Mouse (Mus musculus) liver, adult (tissue): ENCODE results near the gene Maml2.

ENCODE experiments used
- GATA4 ChIP-seq: IDR thresholded peaks from 2 replicates; pipeline ENCODE4 v1.6.1; 2014; ENCODE audit warnings: mild to moderate bottlenecking, low read length; ENCODE audit not compliant: insufficient replicate concordance

Maml2 gene

GRCm38 (mm10) chr9:13515976-13516375 is 218.2 kb downstream of the Maml2 start:
- no peak for TF ChIP-seq GATA4

GRCm38 (mm10) chr9:13518031-13518430 is 220.3 kb downstream of the Maml2 start:
- 0 out of 2 replicates have a peak, but pooled peaks have one; percentile 5 for TF ChIP-seq GATA4

- TF ChIP-seq GATA4 = no peak
Measured at GRCm38 (mm10) chr9:13518441-13518971, 220.7 kb downstream of the Maml2 start.

- TF ChIP-seq GATA4 = no peak
Measured at GRCm38 (mm10) chr9:13522061-13522820, 224.5 kb downstream of the Maml2 start.

- no peak for TF ChIP-seq GATA4
Measured at GRCm38 (mm10) chr9:13523046-13523445, 225.3 kb downstream of the Maml2 start.

GRCm38 (mm10) chr9:13525075-13525474 is 227.3 kb downstream of the Maml2 start:
- TF ChIP-seq GATA4 = no peak

GRCm38 (mm10) chr9:13525561-13526255 is 228.0 kb downstream of the Maml2 start:
- no peak for TF ChIP-seq GATA4

- TF ChIP-seq GATA4 = no peak
Measured at GRCm38 (mm10) chr9:13530575-13530974, 232.8 kb downstream of the Maml2 start.

- TF ChIP-seq GATA4 = no peak
Measured at GRCm38 (mm10) chr9:13533076-13533707, 235.4 kb downstream of the Maml2 start.

GRCm38 (mm10) chr9:13535803-13536202 is 238.0 kb downstream of the Maml2 start:
- no peak for TF ChIP-seq GATA4

- TF ChIP-seq GATA4 = peak; percentile 46; the same call in 1 of the 2 replicates
Measured at GRCm38 (mm10) chr9:13536419-13537261, 238.9 kb downstream of the Maml2 start.

- no peak for TF ChIP-seq GATA4
Measured at GRCm38 (mm10) chr9:13538200-13538599, 240.4 kb downstream of the Maml2 start.

GRCm38 (mm10) chr9:13539535-13539934 is 241.8 kb downstream of the Maml2 start:
- TF ChIP-seq GATA4 = no peak

- no peak for TF ChIP-seq GATA4
Measured at GRCm38 (mm10) chr9:13540227-13540626, 242.5 kb downstream of the Maml2 start.

GRCm38 (mm10) chr9:13540781-13541180 is 243.0 kb downstream of the Maml2 start:
- TF ChIP-seq GATA4 = no peak
